Mouse (Mus musculus) embryonic stem cell, embryonic (primary cell): ENCODE measurements around the gene Zfp213.

Experiments used
- CTCF ChIA-PET, 4 experiments: fragments of 300-600 bp in 2 of 4; fragments of 350-600 bp in 2 of 4; sonication (Branson Sonifier 250); formaldehyde crosslinking; loops; one replicate each; lab custom pipeline; 2022; ENCODE audit warnings: inconsistent platforms in 2 of 4; lab: Charles Lee
- POLR2A ChIA-PET, 4 experiments: fragments of 300-600 bp in 2 of 4; fragments of 350-600 bp in 2 of 4; sonication (Branson Sonifier 250); formaldehyde crosslinking; loops; one replicate each; lab custom pipeline; 2022; ENCODE audit warnings: antibody characterized with exemption in 4 of 4, inconsistent platforms in 1 of 4; lab: Charles Lee

Zfp213 gene

GRCm38 (mm10) chr17:23554321-23554720 lies 9.7 kb downstream of the Zfp213 start:
- CTCF ChIA-PET: no interaction called here
- POLR2A ChIA-PET: interaction anchor here in 2 of 4 experiments (1.4 to 10.8 kb wide), 5 partner anchors 6 to 56 kb away, joined by 5 to 112 read pairs (median 14); partner anchors contain the start of genes Zfp13 (in 1 of the 2), Zfp213 (in 1 of the 2) and Zscan10 (in 1 of the 2)

DNA sequence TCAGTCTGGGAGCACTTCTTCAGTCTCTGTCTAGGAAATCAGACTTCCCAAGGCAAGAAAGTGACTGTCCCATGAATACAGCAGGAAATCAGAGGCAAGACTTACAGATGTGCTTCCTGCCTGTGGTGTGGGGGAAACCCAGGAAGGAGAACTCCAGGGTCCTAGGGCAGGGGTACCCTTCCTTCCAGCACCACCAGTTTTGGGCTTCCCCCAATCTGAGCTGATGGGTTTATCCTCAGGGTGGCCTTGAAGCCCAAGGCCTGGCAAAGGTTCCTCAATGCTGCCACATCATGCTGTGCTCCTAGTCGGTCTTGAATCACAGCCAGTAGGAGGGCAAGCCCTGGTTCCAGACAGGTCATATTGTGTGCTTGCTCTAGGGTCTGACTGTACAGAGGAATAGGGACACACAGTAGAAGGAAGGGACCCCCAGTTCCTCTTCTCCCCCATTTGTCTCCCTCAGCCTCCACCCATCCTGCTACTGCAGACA lies 10.4 kb downstream of the Zfp213 start:
- ChIA-PET CTCF (interaction anchor here in 1 of 4 experiments (0.7 kb wide), 1 partner anchor 18 kb away, joined by 3 read pairs; no protein-coding TSS in a partner anchor), POLR2A (interaction anchor here (0.6 to 5.8 kb wide), 5 partner anchors 11 to 39 kb away, joined by 3 to 40 read pairs (median 5); partner anchors contain the start of gene Zfp213 (in 1 of the 4))

- ChIA-PET POLR2A (interaction anchor here (0.6 to 5.8 kb wide), 12 partner anchors 8 to 66 kb away, joined by 3 to 44 read pairs (median 4); partner anchors contain the start of genes Zfp213 (in 2 of the 4) and Zfp13 (in 1 of the 4)), CTCF (interaction anchor here in 1 of 4 experiments (0.7 kb wide), 1 partner anchor 18 kb away, joined by 3 read pairs; no protein-coding TSS in a partner anchor)
Observed at GRCm38 (mm10) chr17:23552896-23553633, 11.0 kb downstream of the Zfp213 start.

- CTCF ChIA-PET: interaction anchor here in 1 of 4 experiments (1.0 to 1.3 kb wide), 2 partner anchors 8 to 52 kb away, joined by 3 read pairs; no protein-coding TSS in a partner anchor
- POLR2A ChIA-PET: interaction anchor here in 3 of 4 experiments (0.7 to 7.3 kb wide), 16 partner anchors 7 to 92 kb away, joined by 3 to 63 read pairs (median 5); partner anchors contain the start of genes Zfp13 (in 2 of the 3), Zfp213 (in 2 of the 3) and Zscan10 (in 1 of the 3)
Observed at GRCm38 (mm10) chr17:23551963-23552362, 12.1 kb downstream of the Zfp213 start.

DNA sequence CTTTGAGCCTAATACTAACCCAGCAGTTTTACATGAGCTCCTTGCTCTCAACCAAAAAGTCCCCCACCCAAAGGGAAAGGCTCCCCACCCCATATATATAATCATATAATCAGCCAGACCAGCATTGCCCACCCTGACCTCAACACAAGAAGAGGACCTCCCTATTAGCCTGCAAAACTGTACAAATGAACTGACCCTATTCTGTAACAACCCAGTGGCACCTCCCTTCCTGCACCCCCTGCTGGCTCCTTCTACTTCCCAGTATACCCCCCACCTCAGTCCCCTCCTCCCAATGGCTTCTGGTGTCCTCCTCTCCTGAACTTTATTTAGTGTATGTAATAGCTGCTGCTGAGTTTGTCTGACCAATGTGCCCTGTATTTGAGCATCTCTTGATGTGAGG lies 12.6 kb downstream of the Zfp213 start:
- ChIA-PET CTCF (interaction anchor here (1.0 to 3.7 kb wide), 7 partner anchors 8 to 79 kb away, joined by 3 to 32 read pairs (median 3); partner anchors contain the start of gene Zfp213 (in 1 of the 4)), POLR2A (interaction anchor here (0.8 to 7.3 kb wide), 19 partner anchors 7 to 93 kb away, joined by 3 to 63 read pairs (median 5); partner anchors contain the start of genes Zfp213 (in 3 of the 4) and Zfp13 (in 2 of the 4))

- POLR2A ChIA-PET: interaction anchor here (0.8 to 7.3 kb wide), 19 partner anchors 8 to 93 kb away, joined by 3 to 63 read pairs (median 5); partner anchors contain the start of genes Zfp213 (in 3 of the 4) and Zfp13 (in 2 of the 4)
- CTCF ChIA-PET: interaction anchor here (1.0 to 3.7 kb wide), 6 partner anchors 8 to 79 kb away, joined by 3 to 32 read pairs (median 3); partner anchors contain the start of gene Zfp213 (in 1 of the 4)
Observed at GRCm38 (mm10) chr17:23550856-23551255, 13.2 kb downstream of the Zfp213 start.

DNA sequence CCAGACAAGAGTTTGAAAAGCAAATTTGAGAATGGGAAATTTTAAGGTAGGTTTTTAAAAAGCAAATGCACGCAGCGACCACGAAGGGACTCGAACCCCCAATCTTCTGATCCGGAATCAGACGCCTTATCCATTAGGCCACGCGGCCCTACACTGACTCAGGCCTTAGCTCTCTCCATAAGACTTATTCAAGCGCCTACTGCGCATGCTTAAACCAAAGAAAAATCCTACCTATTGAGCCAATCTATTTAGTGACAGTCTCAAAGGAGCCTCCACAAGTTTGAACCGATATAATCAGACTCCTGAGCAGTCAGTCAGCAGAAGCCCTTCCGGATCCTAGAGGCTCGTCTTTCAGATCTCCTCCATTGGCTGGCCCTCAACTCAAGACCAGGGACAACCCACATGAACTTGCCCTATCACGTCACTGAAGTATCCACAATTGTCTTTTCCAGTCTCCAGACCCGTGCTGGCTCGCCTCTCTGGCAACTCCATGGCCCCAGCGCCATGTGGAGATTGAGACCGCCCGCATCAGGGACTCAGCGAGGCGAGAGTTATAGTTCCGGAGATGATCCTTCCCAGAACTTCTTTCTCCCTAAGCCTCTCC lies 13.7 kb downstream of the Zfp213 start:
- ChIA-PET POLR2A (interaction anchor here (0.8 to 7.3 kb wide), 17 partner anchors 8 to 94 kb away, joined by 3 to 63 read pairs (median 6); partner anchors contain the start of genes Zfp213 (in 3 of the 4) and Zfp13 (in 2 of the 4)), CTCF (interaction anchor here in 3 of 4 experiments (1.1 to 3.7 kb wide), 4 partner anchors 9 to 80 kb away, joined by 3 to 32 read pairs (median 5); partner anchors contain the start of gene Zfp213 (in 1 of the 3))

DNA sequence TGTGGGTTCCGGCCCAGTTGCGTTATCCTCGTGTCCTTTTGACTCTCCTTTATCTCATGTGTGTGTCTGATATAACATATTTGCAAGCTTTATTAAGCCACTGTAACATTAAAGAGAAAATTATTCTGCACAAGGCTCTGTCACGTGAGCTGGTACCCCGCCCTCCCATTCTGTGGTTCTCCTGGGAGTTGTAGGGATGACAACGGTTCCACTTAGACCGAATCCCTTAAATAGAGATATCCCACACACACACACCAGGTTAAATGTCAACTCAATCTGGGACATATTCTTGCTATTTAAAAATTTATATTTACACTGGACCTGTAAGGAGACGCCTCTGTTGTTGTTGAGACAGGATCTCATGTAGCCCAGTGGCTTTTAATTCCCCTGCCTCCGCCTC lies 14.6 kb downstream of the Zfp213 start:
- ChIA-PET CTCF (interaction anchor here in 2 of 4 experiments (1.4 to 3.7 kb wide), 2 partner anchors 10 kb away, joined by 4 to 32 read pairs; no protein-coding TSS in a partner anchor), POLR2A (interaction anchor here in 2 of 4 experiments (0.6 to 7.3 kb wide), 7 partner anchors 8 to 254 kb away, joined by 3 to 63 read pairs (median 4); partner anchors contain the start of gene Zfp213 (in 1 of the 2))

GRCm38 (mm10) chr17:23548615-23549014 lies 15.4 kb downstream of the Zfp213 start:
- ChIA-PET CTCF (interaction anchor here in 2 of 4 experiments (1.0 to 3.7 kb wide), 3 partner anchors 11 to 62 kb away, joined by 3 to 32 read pairs (median 4); no protein-coding TSS in a partner anchor), POLR2A (interaction anchor here in 2 of 4 experiments (0.7 to 7.3 kb wide), 7 partner anchors 7 to 682 kb away, joined by 3 to 63 read pairs (median 3); partner anchors contain the start of genes Thoc6 (in 1 of the 2), Zfp13 (in 1 of the 2) and Zfp945 (in 1 of the 2))

DNA sequence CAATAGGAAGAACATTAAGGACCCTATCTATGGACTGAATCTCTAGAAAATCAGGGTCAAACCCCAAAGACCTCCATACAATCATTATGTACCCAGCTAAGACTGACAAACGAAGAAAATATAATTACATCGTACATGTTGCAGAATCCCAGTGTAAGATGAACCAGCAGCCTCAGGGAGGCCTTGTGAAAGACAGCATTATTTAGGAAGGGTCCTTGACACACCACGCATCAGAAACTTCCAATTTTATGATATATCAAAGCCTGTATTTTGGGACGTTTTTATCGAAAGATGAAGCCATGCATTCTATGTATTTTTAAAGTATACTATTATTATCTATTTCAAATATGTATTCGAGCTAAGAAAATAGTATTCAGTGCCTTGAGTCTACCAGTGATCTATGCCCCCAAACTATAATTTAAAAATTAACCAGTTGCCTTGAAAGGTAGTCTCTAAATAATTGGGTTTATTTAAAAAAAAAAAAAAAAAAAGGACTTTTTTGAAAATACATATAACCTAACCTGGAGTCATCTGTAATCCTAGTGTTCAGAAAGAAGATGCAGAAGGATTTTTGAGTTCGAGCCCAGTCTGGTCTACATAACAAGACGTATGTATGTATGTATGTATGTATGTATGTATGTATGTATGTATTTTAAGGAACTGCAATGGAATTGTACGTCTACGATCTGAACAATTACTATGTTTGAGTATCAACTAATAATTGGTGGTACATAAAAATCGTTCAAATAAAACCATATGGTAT lies 16.2 kb downstream of the Zfp213 start:
- POLR2A ChIA-PET: interaction anchor here in 3 of 4 experiments (0.7 to 7.3 kb wide), 30 partner anchors 7 to 681 kb away, joined by 3 to 63 read pairs (median 4); partner anchors contain the start of genes Zfp13 (in 2 of the 3), Zfp213 (in 2 of the 3), Thoc6 (in 1 of the 3) and Zfp945 (in 1 of the 3)
- CTCF ChIA-PET: interaction anchor here (1.0 to 3.7 kb wide), 8 partner anchors 8 to 82 kb away, joined by 3 to 32 read pairs (median 6); no protein-coding TSS in a partner anchor

DNA sequence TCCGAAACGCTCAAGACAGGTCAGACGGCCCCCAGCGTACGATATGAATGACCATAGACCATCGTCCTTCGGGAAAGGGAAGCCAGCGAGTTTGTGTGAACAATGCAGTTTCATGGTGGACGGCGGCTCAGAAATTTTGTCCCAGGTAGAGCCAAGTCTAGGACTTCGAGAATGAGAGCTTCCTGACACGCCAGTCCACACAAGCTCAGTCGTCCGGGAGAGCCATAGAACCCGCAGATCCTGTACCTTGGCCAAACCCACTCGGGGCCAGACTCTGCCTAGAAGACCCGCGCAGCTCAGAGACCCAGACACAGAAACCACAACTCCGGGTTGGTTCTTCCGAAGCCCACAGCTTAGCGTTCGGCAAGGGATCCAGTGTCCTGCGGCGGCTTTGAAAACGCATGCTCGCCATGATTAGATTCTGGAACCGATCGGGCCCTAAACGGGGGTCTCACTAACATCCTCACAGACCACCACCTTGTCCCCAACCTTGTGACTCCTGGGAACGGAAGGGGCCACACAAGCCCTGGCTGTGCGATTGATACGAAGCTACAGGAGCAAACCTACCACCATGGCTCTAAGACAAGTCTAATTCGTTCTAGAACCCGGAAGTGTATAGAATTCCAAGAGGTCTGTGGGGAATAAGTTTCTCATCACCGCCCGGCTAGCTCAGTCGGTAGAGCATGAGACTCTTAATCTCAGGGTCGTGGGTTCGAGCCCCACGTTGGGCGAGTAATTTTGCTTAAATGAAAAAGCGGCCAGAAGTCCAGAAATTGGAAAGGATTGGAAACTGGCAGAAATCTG lies 17.1 kb downstream of the Zfp213 start:
- ChIA-PET POLR2A (interaction anchor here (0.7 to 7.3 kb wide), 37 partner anchors 8 to 680 kb away, joined by 3 to 63 read pairs (median 4); partner anchors contain the start of genes Zfp213 (in 4 of the 4), Zfp13 (in 2 of the 4), Zfp40 (in 1 of the 4) and Zfp945 (in 1 of the 4)), CTCF (interaction anchor here (0.5 to 2.4 kb wide), 8 partner anchors 9 to 1256 kb away, joined by 3 to 12 read pairs (median 6); no protein-coding TSS in a partner anchor)

- POLR2A ChIA-PET: interaction anchor here (0.7 to 7.3 kb wide), 35 partner anchors 7 to 354 kb away, joined by 3 to 63 read pairs (median 5); partner anchors contain the start of genes Zfp213 (in 4 of the 4), Zfp13 (in 2 of the 4), Zfp40 (in 1 of the 4) and Zscan10 (in 1 of the 4)
- CTCF ChIA-PET: interaction anchor here (0.5 to 2.4 kb wide), 6 partner anchors 14 to 1256 kb away, joined by 3 to 12 read pairs (median 6); no protein-coding TSS in a partner anchor
Observed at GRCm38 (mm10) chr17:23546333-23546701, 17.7 kb downstream of the Zfp213 start.

- CTCF ChIA-PET: interaction anchor here in 3 of 4 experiments (0.9 to 2.4 kb wide), 6 partner anchors 14 to 64 kb away, joined by 3 to 12 read pairs (median 6); no protein-coding TSS in a partner anchor
- POLR2A ChIA-PET: interaction anchor here in 3 of 4 experiments (0.9 to 7.3 kb wide), 21 partner anchors 11 to 354 kb away, joined by 3 to 63 read pairs (median 7); partner anchors contain the start of genes Zfp213 (in 2 of the 3), Zfp13 (in 1 of the 3) and Zfp40 (in 1 of the 3)
Observed at GRCm38 (mm10) chr17:23545841-23546240, 18.2 kb downstream of the Zfp213 start.

- ChIA-PET POLR2A (interaction anchor here in 3 of 4 experiments (0.6 to 7.3 kb wide), 6 partner anchors 10 to 678 kb away, joined by 4 to 63 read pairs (median 12); partner anchors contain the start of gene Zfp945 (in 1 of the 3)), CTCF (interaction anchor here in 1 of 4 experiments (0.6 to 0.7 kb wide), 2 partner anchors 15 to 117 kb away, joined by 3 read pairs; no protein-coding TSS in a partner anchor)
Observed at GRCm38 (mm10) chr17:23544766-23545165, 19.3 kb downstream of the Zfp213 start.

DNA sequence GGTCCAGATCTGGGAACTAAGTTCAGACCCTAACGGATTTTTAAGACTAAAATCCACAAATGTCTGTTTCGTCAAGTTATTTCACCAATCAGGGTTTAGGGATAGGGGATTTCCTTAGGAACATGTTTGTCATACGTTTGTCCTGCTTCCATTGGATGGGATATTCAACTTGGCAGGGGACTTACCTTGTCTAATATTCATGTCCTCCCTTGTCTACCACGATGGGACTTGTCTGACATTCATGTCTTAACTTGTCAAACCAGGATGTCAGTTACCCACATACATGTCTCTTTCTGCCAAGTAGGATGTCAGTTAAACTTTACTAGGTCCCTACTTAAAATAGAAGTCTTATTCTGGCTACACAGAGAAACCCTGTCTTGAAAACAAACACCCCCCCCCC lies 20.1 kb downstream of the Zfp213 start:
- POLR2A ChIA-PET: interaction anchor here in 3 of 4 experiments (0.6 to 5.7 kb wide), 5 partner anchors 7 to 677 kb away, joined by 4 to 40 read pairs (median 6); partner anchors contain the start of gene Zfp945 (in 1 of the 3)
- CTCF ChIA-PET: interaction anchor here in 2 of 4 experiments (0.6 to 4.3 kb wide), 2 partner anchors 15 to 117 kb away, joined by 3 to 19 read pairs; no protein-coding TSS in a partner anchor
